Mouse (Mus musculus) gastrocnemius, postnatal 10 days (tissue): ENCODE data around the gene Gm45261. TPM values are rescaled to one million over a fixed set of nuclear protein-coding genes. Genes with fewer than 3 reads are reported as not detected.

Experiments
- DNase-seq: peaks from one replicate; pipeline ENCODE4 v3.0.0; 2021; ENCODE audit warnings: mixed read lengths
- total RNA-seq, 2 experiments: library from RNA; stranded (reverse); gene quantifications; 2 replicates each; pipeline ENCODE4 v1.2.3; 2021

Gene Gm45261
- total RNA-seq, 2 experiments from 2014 or later = not detected

- DNase-seq = no peak
Observed at GRCm38 (mm10) chr1:80410229-80410973, 50.8 kb downstream of the Gm45261 start.

- no peak for DNase-seq
Observed at GRCm38 (mm10) chr1:80409467-80410105, 51.7 kb downstream of the Gm45261 start.

- peak; percentile 63 for DNase-seq
Observed at GRCm38 (mm10) chr1:80408586-80408985, 52.7 kb downstream of the Gm45261 start.

- no peak for DNase-seq
Observed at GRCm38 (mm10) chr1:80404196-80404595, 57.1 kb downstream of the Gm45261 start.

- DNase-seq = no peak
Observed at GRCm38 (mm10) chr1:80403366-80403893, 57.8 kb downstream of the Gm45261 start.

GRCm38 (mm10) chr1:80401961-80402360 lies 59.3 kb downstream of the Gm45261 start:
- no peak for DNase-seq

Other genes starting within 250 kb of the Gm45261 start
- gene Fam124b, start 243.0 kb downstream of the Gm45261 start, total RNA-seq = 1 to 10 TPM; 2.4 to 2.6 TPM
- gene Cul3, start 121.0 kb downstream of the Gm45261 start, total RNA-seq = 100 to 1,000 TPM; 151 to 168 TPM